Mouse (Mus musculus) stomach, embryonic 16.5 days (tissue): ENCODE results near the gene Spata31d1b. TPM values are rescaled to one million over a fixed set of nuclear protein-coding genes. Genes with fewer than 3 reads are reported as not detected.
A peak's percentile ranks its signal among the peaks of the same experiment; 100 is the strongest.

Experiments
- ATAC-seq: fragments of 200-750 bp; cut with Nextera tagmentation; 2 replicates; pipeline ENCODE4 v1.8.0; 2017; ENCODE audit warnings: moderate number of reproducible peaks, moderate TSS enrichment; ENCODE audit not compliant: insufficient read depth, low FRiP score
- H3K27ac ChIP-seq: fragments of 300-500 bp; sonication (generic); 2 replicates; pipeline ENCODE4 v1.5.1; 2014; ENCODE audit warnings: low read length
- H3K27me3 ChIP-seq: fragments of 300-500 bp; sonication (generic); 2 replicates; pipeline ENCODE4 v1.6.1; 2014; ENCODE audit warnings: low read length, control low read depth, mixed read lengths; ENCODE audit not compliant: control insufficient read depth, insufficient read depth
- H3K36me3 ChIP-seq: fragments of 300-500 bp; sonication (generic); 2 replicates; pipeline ENCODE4 v1.6.1; 2014; ENCODE audit warnings: low read length; ENCODE audit not compliant: control insufficient read depth, insufficient read depth
- H3K4me1 ChIP-seq: fragments of 300-500 bp; sonication (generic); 2 replicates; pipeline ENCODE4 v1.6.1; 2014; ENCODE audit warnings: low read length, control low read depth, mixed read lengths; ENCODE audit not compliant: control insufficient read depth, insufficient read depth
- H3K4me2 ChIP-seq: fragments of 300-500 bp; sonication (generic); 2 replicates; pipeline ENCODE4 v1.6.1; 2014; ENCODE audit warnings: low read depth, low read length, mixed read lengths
- H3K4me3 ChIP-seq: fragments of 300-500 bp; sonication (generic); replicated peaks from 2 replicates; pipeline ENCODE4 v1.5.1; 2014; ENCODE audit warnings: mild to moderate bottlenecking, low read length
- H3K9ac ChIP-seq: fragments of 300-500 bp; sonication (generic); 2 replicates; pipeline ENCODE4 v1.6.1; 2014; ENCODE audit warnings: low read length
- H3K9me3 ChIP-seq: fragments of 300-500 bp; sonication (generic); replicated peaks from 2 replicates; pipeline ENCODE4 v1.6.1; 2016; ENCODE audit warnings: low read length, control low read depth; ENCODE audit not compliant: control insufficient read depth
- WGBS: fragments of 180-500 bp; shearing (Covaris S2); extraction: QIAGEN DNeasy Blood & Tissue Kit; methylation state at CpG from one replicate; pipeline ENCODE4 v1.1.7; 2014; 5-methylcytosine and 5-hydroxymethylcytosine counted together
- polyA plus RNA-seq: library from polyadenylated mRNA; unstranded; fragments of >200 nt; fragmentation: Nextera tagmentation; extraction: Ambion mirVana; gene quantifications from 2 replicates; pipeline ENCODE4 v1.2.1, GENCODE M21; 2015

Spata31d1b gene
- polyA plus RNA-seq, 1 experiment from 2014 or later = not detected

DNA sequence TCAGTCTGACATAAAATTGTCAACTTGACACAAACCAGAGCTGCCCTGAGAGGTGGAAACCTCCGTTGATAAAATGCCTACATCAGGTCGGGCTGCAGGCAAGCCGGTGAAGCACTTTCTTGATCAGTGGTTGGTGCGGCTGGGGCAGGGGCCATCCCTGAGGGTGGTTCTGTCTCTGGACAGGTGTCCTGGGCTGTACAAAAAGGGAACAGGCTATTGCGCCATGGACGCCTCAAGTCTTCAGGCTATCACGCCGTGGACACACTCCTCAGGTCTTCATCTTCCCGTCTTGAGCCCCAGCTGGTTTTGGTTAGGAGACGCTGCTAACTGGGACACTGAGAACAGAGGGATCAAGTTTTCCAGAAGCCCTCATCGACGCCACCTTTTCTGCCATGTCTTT is 38.2 kb downstream of the Spata31d1b start:
- no peaks in the 10 kb centered on the region for H3K4me1 ChIP-seq
- H3K9ac ChIP-seq = no peak overlapping the region
- ATAC-seq = no peak
- H3K36me3 ChIP-seq = 0 out of 2 replicates have a peak, but pooled peaks cover 4% of the 10 kb centered on the region
- H3K4me2 ChIP-seq = no peak overlapping the region
- no peak overlapping the region for H3K4me3 ChIP-seq
- no peaks in the 10 kb centered on the region for H3K9me3 ChIP-seq
- WGBS = 68% methylated on average over 12 of the region's 12 CpGs
- no peak overlapping the region for H3K27ac ChIP-seq
- H3K27me3 ChIP-seq = no peaks in the 10 kb centered on the region

DNA sequence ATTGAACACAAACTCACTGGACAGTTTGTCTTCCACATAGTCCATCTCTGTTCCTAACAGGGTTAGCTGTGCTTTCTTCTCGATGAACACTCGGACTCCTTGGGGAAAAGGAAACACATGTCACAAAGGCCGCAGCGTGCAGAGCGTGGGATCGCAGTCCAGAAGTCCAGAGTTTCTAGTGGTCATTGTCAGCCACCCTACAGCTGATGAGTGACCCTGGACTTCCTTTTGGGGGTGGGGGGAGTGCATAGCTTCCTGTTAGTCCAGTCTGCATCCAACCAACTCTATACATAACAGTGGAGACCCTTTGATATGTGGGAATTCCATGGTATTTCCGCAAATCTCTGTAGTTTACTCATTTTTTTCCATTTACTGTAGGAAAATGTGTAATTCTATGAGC is 44.8 kb downstream of the Spata31d1b start:
- ATAC-seq = no peak
- no peak overlapping the region for H3K4me3 ChIP-seq
- H3K36me3 ChIP-seq = peaks cover 13% of the 10 kb centered on the region; the same call in 1 of the 2 replicates
- H3K4me1 ChIP-seq = no peaks in the 10 kb centered on the region
- no peak overlapping the region for H3K9ac ChIP-seq
- no peaks in the 10 kb centered on the region for H3K9me3 ChIP-seq
- WGBS = 94% methylated on average over 7 of the region's 7 CpGs
- no peak overlapping the region for H3K4me2 ChIP-seq
- no peak overlapping the region for H3K27ac ChIP-seq
- H3K27me3 ChIP-seq = no peaks in the 10 kb centered on the region

DNA sequence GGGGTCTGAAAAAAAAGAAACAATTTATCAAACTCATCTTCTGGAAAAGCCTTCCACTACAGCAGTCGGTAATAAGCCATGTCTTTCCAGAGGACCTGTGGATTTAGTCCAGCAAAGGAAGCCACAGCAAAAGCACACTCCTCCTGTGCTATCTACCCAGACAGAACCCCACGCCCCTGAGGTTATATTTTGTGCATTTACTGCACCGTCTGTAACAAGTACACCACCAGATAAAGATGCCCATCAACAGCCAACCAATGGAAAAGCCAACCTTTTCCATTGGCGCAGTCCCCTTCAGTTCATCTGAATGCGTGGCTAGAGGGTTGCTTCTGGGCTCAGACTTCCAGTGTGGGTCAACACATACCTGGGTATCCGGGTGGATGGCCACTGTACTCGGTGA is 50.7 kb downstream of the Spata31d1b start:
- H3K36me3 ChIP-seq = peaks cover 12% of the 10 kb centered on the region
- WGBS = 81% methylated on average over 7 of the region's 7 CpGs

DNA sequence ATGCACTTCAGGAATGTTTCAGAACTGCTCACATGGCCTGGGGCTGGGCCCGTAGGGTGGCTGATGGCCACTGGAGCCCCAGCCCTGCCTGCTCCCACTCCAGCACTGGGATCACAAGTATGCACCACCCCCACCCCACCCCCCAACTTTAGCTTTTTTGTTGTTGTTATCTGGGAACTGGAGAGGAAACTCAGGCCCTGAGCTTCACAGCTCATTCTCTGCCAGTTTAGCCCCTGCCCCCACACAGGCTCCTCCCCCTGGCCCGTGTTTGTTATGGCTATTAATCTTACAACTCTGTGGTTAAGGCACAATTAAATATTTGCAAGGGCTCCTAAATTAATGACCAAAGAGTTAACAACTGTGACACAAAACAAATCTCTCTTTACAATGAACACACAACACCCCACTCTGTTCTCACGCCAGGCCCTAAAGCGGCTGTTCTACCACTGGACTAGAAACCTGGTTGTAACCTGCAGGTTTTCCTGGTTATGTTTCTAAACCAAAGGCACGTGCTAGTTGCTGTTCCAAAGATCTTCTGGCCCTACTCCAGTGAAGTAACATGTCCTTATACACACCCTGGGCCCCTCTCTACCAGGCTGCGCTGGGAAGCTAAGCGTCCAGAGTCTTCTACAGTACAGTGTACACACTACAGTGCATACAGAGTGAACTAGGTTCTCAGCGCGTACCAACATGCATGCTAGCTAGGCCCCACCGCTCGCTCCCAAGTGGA is 54.9 kb downstream of the Spata31d1b start:
- Histone ChIP-seq H3K4me3 (peak overlapping the region; percentile 84), H3K4me2 (peak overlapping the region; percentile 90), H3K9ac (peak overlapping the region; percentile 23), H3K9me3 (no peaks in the 10 kb centered on the region), H3K36me3 (peaks cover 5% of the 10 kb centered on the region), H3K4me1 (peaks cover 56% of the 10 kb centered on the region), H3K27me3 (no peaks in the 10 kb centered on the region), H3K27ac (peak overlapping the region; percentile 81)
- 37% methylated on average over 11 of the region's 11 CpGs for WGBS
- no peak; the same call in 1 of the 2 replicates for ATAC-seq

More for the DNA sequence above, 50.7 kb downstream of the Spata31d1b start:
- H3K4me1 ChIP-seq = peaks cover 25% of the 10 kb centered on the region
- ATAC-seq = no peak
- no peak overlapping the region for H3K27ac ChIP-seq
- H3K4me3 ChIP-seq = no peak overlapping the region
- no peaks in the 10 kb centered on the region for H3K27me3 ChIP-seq
- no peak overlapping the region for H3K9ac ChIP-seq
- no peaks in the 10 kb centered on the region for H3K9me3 ChIP-seq
- no peak overlapping the region for H3K4me2 ChIP-seq

DNA sequence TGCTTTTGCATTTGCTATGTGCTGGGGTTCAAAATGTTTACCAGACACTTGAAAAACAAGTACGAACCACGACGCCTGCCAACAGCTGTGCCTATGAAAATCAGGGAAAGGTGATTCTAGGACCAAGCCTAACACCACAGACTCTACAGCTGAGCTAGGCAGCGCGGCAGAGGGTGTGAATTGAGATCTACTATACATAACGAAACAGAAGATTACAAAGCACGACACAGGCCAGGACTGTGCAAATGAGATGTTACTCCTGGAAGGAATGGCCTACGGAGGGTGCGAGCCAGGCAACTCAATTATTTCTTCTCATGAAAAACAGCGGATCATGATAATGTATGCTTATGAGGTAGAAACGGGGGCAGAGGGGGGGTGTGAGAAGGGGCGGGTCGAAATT is 56.4 kb downstream of the Spata31d1b start:
- Histone ChIP-seq H3K27ac (peak overlapping the region; percentile 92), H3K9me3 (no peaks in the 10 kb centered on the region), H3K36me3 (no peaks in the 10 kb centered on the region), H3K27me3 (no peaks in the 10 kb centered on the region), H3K4me3 (peak overlapping the region; percentile 84), H3K9ac (peak overlapping the region; percentile 88), H3K4me1 (peaks cover 56% of the 10 kb centered on the region), H3K4me2 (peak overlapping the region; percentile 90)
- ATAC-seq = no peak
- 23% methylated on average over 13 of the region's 13 CpGs for WGBS

Other genes starting within 250 kb of the Spata31d1b start
- gene Agtpbp1, start 127.1 kb upstream of the Spata31d1b start, polyA plus RNA-seq = 17.4 and 18.1 TPM in 2 replicates
- gene Naa35, start 127.0 kb upstream of the Spata31d1b start, polyA plus RNA-seq = 73.0 and 87.5 TPM in 2 replicates
- 89.8 and 108 TPM in 2 replicates for gene Golm1, start 36.5 kb upstream of the Spata31d1b start, polyA plus RNA-seq
- not detected in 2 replicates for gene 4921517D22Rik, start 18.2 kb upstream of the Spata31d1b start, polyA plus RNA-seq
- gene Spata31d1a, start 2.0 kb upstream of the Spata31d1b start, polyA plus RNA-seq = not detected in 2 replicates
- gene Spata31d1d, start 19.5 kb downstream of the Spata31d1b start, polyA plus RNA-seq = not detected in 2 replicates
- gene 1700014D04Rik, start 34.5 kb downstream of the Spata31d1b start, polyA plus RNA-seq = 0.10 TPM in 1 of 2 replicates, not detected in the other
- 122 and 134 TPM in 2 replicates for gene Isca1, start 57.5 kb downstream of the Spata31d1b start, polyA plus RNA-seq
- not detected in 2 replicates for gene Gm49354, start 70.0 kb downstream of the Spata31d1b start, polyA plus RNA-seq
- gene Tut7, start 110.9 kb downstream of the Spata31d1b start, polyA plus RNA-seq = 52.4 and 52.9 TPM in 2 replicates